ENCODE assay signal across 8 mouse cellular contexts in the genomic region with DNA sequence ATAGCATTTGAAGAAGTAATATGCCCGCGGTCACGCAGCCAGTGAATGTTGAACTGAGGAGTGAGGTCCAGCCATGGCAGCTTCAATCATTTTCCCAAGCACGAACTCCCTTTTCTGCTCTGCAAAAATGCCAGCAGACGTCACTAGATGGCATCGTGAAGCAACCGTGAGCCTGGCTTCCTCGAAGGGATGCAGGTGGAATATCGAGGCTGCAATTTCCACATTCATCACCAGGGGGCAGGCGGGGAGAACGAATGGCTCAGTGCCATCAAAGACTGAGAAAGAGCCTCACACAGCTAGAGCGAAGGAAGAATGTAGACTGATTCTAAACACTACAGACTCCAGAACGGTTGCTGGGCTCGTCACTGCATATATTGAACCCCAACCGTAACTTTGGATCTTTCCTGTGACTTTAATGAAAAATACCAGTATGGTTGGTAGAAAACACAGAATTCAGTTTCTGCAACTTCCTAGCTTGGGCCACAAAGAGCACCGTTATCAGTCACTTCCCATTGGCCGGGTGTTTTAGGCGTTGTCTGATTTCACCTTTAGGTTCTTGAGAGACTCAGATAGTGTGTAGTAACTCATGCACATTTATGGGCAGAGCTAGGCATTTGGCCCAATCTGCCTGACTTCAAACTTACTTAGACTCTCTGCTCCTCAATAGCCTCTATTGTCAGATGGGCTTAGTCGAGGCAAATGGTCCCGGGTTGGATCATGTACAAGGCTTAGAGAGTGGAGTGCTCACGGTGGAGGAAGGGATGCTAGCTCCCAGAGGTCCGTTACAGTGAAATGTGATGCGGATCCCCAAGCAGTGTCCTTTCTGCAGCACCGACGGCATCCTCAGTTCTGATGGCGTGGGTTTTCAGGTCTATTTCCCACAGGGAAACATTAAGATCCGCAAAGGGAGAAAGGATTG. TPM values are rescaled to one million over a fixed set of nuclear protein-coding genes. Genes with fewer than 3 reads are reported as not detected.
DNase-seq lines count a peak whose midpoint lies in the region; ATAC-seq and TF ChIP-seq lines count a peak whose summit lies in the region.

No protein-coding gene starts in this region.

- H3K9me3 ChIP-seq in hindbrain, embryonic 11.5 days (ENCODE audit: control insufficient read depth, low read length), result no peaks in the 10 kb centered on the region
- H3K9me3 ChIP-seq in lung, postnatal 0 days (ENCODE audit: low read length), result no peaks in the 10 kb centered on the region

- TF ChIP-seq EP300 in lung, postnatal 0 days (IDR thresholded peaks at IDR 0.05), result no peak

- ATAC-seq in hindbrain, embryonic 11.5 days (ENCODE audit: low FRiP score), result peak; percentile 80
- ATAC-seq in lung, postnatal 0 days, result peak; percentile 78

- H3K9ac ChIP-seq in hindbrain, embryonic 11.5 days (ENCODE audit: low read depth, low read length), result no peak overlapping the region
- H3K9ac ChIP-seq in lung, postnatal 0 days (replicated peaks; ENCODE audit: low read depth), result no peak overlapping the region

- H3K27ac ChIP-seq in hindbrain, embryonic 11.5 days (ENCODE audit: low read depth, low read length), result no peak overlapping the region
- H3K27ac ChIP-seq in lung, postnatal 0 days (ENCODE audit: low read length), result no peak overlapping the region

- TF ChIP-seq CTCF in lung, postnatal 0 days (IDR thresholded peaks at IDR 0.05), result peak; percentile 100

- no peak overlapping the region for H3K4me3 ChIP-seq in hindbrain, embryonic 11.5 days (ENCODE audit: low read depth, low read length)
- no peak overlapping the region for H3K4me3 ChIP-seq in lung, postnatal 0 days (ENCODE audit: low read depth, low read length)

- H3K27me3 ChIP-seq in hindbrain, embryonic 11.5 days (ENCODE audit: control insufficient read depth, insufficient read depth, low read length), result no peaks in the 10 kb centered on the region
- H3K27me3 ChIP-seq in lung, postnatal 0 days (replicated peaks; ENCODE audit: insufficient read depth, low read length), result 0 out of 2 replicates have a peak, but pooled peaks cover 5% of the 10 kb centered on the region

- no peaks in the 10 kb centered on the region for H3K36me3 ChIP-seq in hindbrain, embryonic 11.5 days (ENCODE audit: control insufficient read depth, insufficient read depth, low read length)
- no peaks in the 10 kb centered on the region for H3K36me3 ChIP-seq in lung, postnatal 0 days (ENCODE audit: insufficient read depth, low read length)

- DNase-seq in MN1 (ENCODE audit: low spot score), result peak; percentile 92
- DNase-seq in cerebellum, adult 9-11 months, result peak; percentile 93
- DNase-seq in frontal cortex, postnatal 10 days (ENCODE audit: low spot score in 2 of 2), result peak; percentile 88 to 95
- peak; percentile 99 for DNase-seq in hindbrain, embryonic 11.5 days (ENCODE audit: low spot score)
- DNase-seq in layer of hippocampus, adult 9-11 months, result peak; percentile 89
- DNase-seq in lung, postnatal 0 days (ENCODE audit: low spot score), result peak; percentile 90
- DNase-seq in retina, adult 2 months (ENCODE audit: low read depth, low spot score), result peak; percentile 70
- peak; percentile 99 for DNase-seq in thymus, postnatal 25 days

- no peak overlapping the region for H3K4me2 ChIP-seq in hindbrain, embryonic 11.5 days (replicated peaks; ENCODE audit: low read depth, low read length)
- no peak overlapping the region for H3K4me2 ChIP-seq in lung, postnatal 0 days (replicated peaks; ENCODE audit: low read depth, low read length)

- 42% methylated on average over 27 of the region's 27 CpGs for WGBS in hindbrain, embryonic 11.5 days
- 37% methylated on average over 27 of the region's 27 CpGs for WGBS in lung, postnatal 0 days

- H3K4me1 ChIP-seq in hindbrain, embryonic 11.5 days (replicated peaks; ENCODE audit: control insufficient read depth, insufficient read depth, low read length), result no peaks in the 10 kb centered on the region
- H3K4me1 ChIP-seq in lung, postnatal 0 days (ENCODE audit: insufficient read depth, low read depth, low read length), result no peaks in the 10 kb centered on the region

RNA-seq across cellular contexts. Expression of a gene that starts 24.4 kb away (rescaled TPM):
- polyA plus RNA-seq in hindbrain, embryonic 11.5 days (2014; fragmentation: Nextera tagmentation; extraction: Ambion mirVana), result 40.3 and 44.1 TPM in 2 replicates
- 6.5 and 7.9 TPM in 2 replicates for polyA plus RNA-seq in lung, postnatal 0 days (2015; fragmentation: Nextera tagmentation; extraction: Ambion mirVana)
